Mouse (Mus musculus) stomach, embryonic 15.5 days (tissue): ENCODE measurements around the gene Rab3b. TPM values are rescaled to one million over a fixed set of nuclear protein-coding genes. Genes with fewer than 3 reads are reported as not detected.

Experiments used
- ATAC-seq: fragments of 200-750 bp; cut with Nextera tagmentation; 2 replicates; pipeline ENCODE4 v1.8.0; 2017; ENCODE audit warnings: low read depth, moderate number of reproducible peaks, moderate TSS enrichment; ENCODE audit not compliant: insufficient read depth, low FRiP score
- H3K27ac ChIP-seq: fragments of 300-500 bp; sonication (generic); 2 replicates; pipeline ENCODE4 v1.5.1; 2015; ENCODE audit warnings: mild to moderate bottlenecking, inconsistent platforms
- H3K27me3 ChIP-seq: fragments of 300-500 bp; sonication (generic); replicated peaks from 2 replicates; pipeline ENCODE4 v1.6.1; 2015; ENCODE audit warnings: inconsistent platforms
- H3K36me3 ChIP-seq: fragments of 300-500 bp; sonication (generic); 2 replicates; pipeline ENCODE4 v1.6.1; 2015; ENCODE audit warnings: inconsistent platforms
- H3K4me1 ChIP-seq: fragments of 300-500 bp; sonication (generic); 2 replicates; pipeline ENCODE4 v1.6.1; 2015; ENCODE audit warnings: inconsistent platforms
- H3K4me2 ChIP-seq: fragments of 300-500 bp; sonication (generic); 2 replicates; pipeline ENCODE4 v1.6.1; 2015; ENCODE audit warnings: mild to moderate bottlenecking, inconsistent platforms
- H3K4me3 ChIP-seq: fragments of 300-500 bp; sonication (generic); replicated peaks from 2 replicates; pipeline ENCODE4 v1.5.1; 2015; ENCODE audit warnings: inconsistent platforms
- H3K9ac ChIP-seq: fragments of 300-500 bp; sonication (generic); 2 replicates; pipeline ENCODE4 v1.6.1; 2015; ENCODE audit warnings: inconsistent platforms
- H3K9me3 ChIP-seq: fragments of 300-500 bp; sonication (generic); 2 replicates; pipeline ENCODE4 v1.6.1; 2016; ENCODE audit warnings: inconsistent platforms
- WGBS: fragments of 180-500 bp; shearing (Covaris S2); methylation state at CpG from one replicate; pipeline ENCODE4 v1.1.7; 2015; 5-methylcytosine and 5-hydroxymethylcytosine counted together
- polyA plus RNA-seq: library from polyadenylated mRNA; unstranded; fragments of >200 nt; fragmentation: Nextera tagmentation; extraction: Ambion mirVana; gene quantifications from 2 replicates; pipeline ENCODE4 v1.2.1, GENCODE M21; 2015

Rab3b gene
- polyA plus RNA-seq, 1 experiment from 2014 or later = 10.8 TPM

- ATAC-seq = no peak
- no peak overlapping the region for H3K9ac ChIP-seq
- peak overlapping the region; percentile 31; the same call in 1 of the 2 replicates for H3K27ac ChIP-seq
- 33% methylated on average over 5 of the region's 5 CpGs for WGBS
- H3K27me3 ChIP-seq = no peaks in the 10 kb centered on the region
- no peaks in the 10 kb centered on the region for H3K36me3 ChIP-seq
- H3K4me2 ChIP-seq = no peak overlapping the region
- H3K4me3 ChIP-seq = no peak overlapping the region
- peaks cover 6% of the 10 kb centered on the region; the same call in 1 of the 2 replicates for H3K4me1 ChIP-seq
- no peaks in the 10 kb centered on the region for H3K9me3 ChIP-seq
Measured at GRCm38 (mm10) chr4:108845824-108846569, 32.9 kb upstream of the Rab3b start.

- no peaks in the 10 kb centered on the region for H3K27me3 ChIP-seq
- peak within 1 kb of the TSS; percentile 58 for H3K9ac ChIP-seq
- peak within 1 kb of the TSS; percentile 81 for H3K4me3 ChIP-seq
- no peaks in the 10 kb centered on the region for H3K9me3 ChIP-seq
- peaks cover 6% of the 10 kb centered on the region; the same call in 1 of the 2 replicates for H3K4me1 ChIP-seq
- ATAC-seq = peak; percentile 87
- peak within 1 kb of the TSS; percentile 79 for H3K4me2 ChIP-seq
- H3K27ac ChIP-seq = peak within 1 kb of the TSS; percentile 88
- WGBS = under 1% methylated on average over 77 of the region's 77 CpGs
- H3K36me3 ChIP-seq = no peaks in the 10 kb centered on the region
Measured at GRCm38 (mm10) chr4:108847715-108848504, 31.0 kb upstream of the Rab3b start, which contains the start of gene Kti12. Kti12 (plus strand) TSS chr4:108847785.

- peak within 1 kb of the TSS; percentile 79 for H3K4me2 ChIP-seq
- peak within 1 kb of the TSS; percentile 58 for H3K9ac ChIP-seq
- H3K9me3 ChIP-seq = no peaks in the 10 kb centered on the region
- H3K27me3 ChIP-seq = no peaks in the 10 kb centered on the region
- WGBS = 6% methylated on average over 20 of the region's 20 CpGs
- ATAC-seq = 0 out of 2 replicates have a peak, but pooled peaks have one; percentile 27
- peaks cover 6% of the 10 kb centered on the region; the same call in 1 of the 2 replicates for H3K4me1 ChIP-seq
- H3K4me3 ChIP-seq = peak within 1 kb of the TSS; percentile 81
- H3K27ac ChIP-seq = peak within 1 kb of the TSS; percentile 88
- H3K36me3 ChIP-seq = no peaks in the 10 kb centered on the region
Measured at GRCm38 (mm10) chr4:108848505-108848848, 30.4 kb upstream of the Rab3b start, which contains the start of gene A730015C16Rik. A730015C16Rik (minus strand) TSS chr4:108848619.

DNA sequence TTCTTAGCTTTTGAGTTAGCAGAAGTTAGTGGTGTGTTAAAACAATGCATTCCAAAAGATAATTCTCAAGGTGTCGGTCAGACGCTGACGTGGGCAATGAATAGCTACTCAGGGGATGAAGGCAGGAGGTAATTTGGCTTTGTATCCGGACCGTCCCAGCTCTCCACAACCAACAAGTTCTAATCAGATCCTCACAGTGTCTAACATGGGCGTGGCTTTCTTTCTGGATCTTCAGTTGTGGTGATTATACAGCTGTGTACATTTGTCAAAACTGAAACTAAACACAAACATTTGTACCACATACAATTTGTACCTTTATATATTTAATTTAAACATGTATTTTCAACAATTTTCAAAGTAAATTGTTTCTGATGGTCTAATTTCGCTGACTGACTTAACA, 12.1 kb upstream of the Rab3b start:
- H3K4me2 ChIP-seq = no peak overlapping the region
- H3K4me3 ChIP-seq = no peak overlapping the region
- peaks cover 4% of the 10 kb centered on the region for H3K36me3 ChIP-seq
- H3K27ac ChIP-seq = no peak overlapping the region
- no peak overlapping the region for H3K9ac ChIP-seq
- H3K9me3 ChIP-seq = no peaks in the 10 kb centered on the region
- WGBS = 75% methylated on average over 7 of the region's 7 CpGs
- ATAC-seq = no peak; the same call in 1 of the 2 replicates
- no peaks in the 10 kb centered on the region for H3K4me1 ChIP-seq
- no peaks in the 10 kb centered on the region for H3K27me3 ChIP-seq

DNA sequence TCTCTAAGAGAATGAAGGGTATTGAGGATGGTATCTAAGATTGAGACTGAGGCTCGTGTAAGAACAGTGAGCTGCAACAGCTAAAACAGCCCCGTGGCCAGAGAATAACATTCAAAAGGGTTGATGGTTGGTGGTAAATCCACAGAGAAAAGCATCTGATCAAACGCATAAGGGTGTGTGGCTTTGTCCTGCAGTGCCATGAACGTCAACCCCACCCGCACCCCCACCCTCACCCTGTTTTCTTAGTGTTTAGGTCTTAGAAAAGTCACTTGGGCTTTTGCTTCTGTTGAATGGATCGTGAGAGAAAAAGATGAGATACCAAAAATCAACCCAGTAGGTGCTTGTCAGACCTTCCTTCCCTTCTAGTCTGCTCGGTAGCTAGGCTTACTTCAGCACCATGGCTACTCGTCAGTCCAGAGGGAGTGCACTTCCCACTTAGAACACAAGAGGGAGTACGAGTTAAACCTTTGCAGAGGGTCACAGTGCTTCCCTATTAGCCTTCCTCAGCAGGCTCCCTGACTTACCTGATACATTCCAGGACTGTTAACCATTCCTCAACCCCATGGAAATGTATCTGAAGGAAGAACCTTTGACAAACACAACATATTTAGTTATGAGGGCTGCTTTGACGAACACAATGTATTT, 9.0 kb upstream of the Rab3b start:
- Histone ChIP-seq H3K36me3 (no peaks in the 10 kb centered on the region), H3K27ac (no peak overlapping the region), H3K4me3 (no peak overlapping the region), H3K27me3 (no peaks in the 10 kb centered on the region), H3K9me3 (no peaks in the 10 kb centered on the region), H3K9ac (no peak overlapping the region), H3K4me1 (no peaks in the 10 kb centered on the region), H3K4me2 (no peak overlapping the region)
- 34% methylated on average over 10 of the region's 10 CpGs for WGBS
- peak; percentile 60; the same call in 1 of the 2 replicates for ATAC-seq

DNA sequence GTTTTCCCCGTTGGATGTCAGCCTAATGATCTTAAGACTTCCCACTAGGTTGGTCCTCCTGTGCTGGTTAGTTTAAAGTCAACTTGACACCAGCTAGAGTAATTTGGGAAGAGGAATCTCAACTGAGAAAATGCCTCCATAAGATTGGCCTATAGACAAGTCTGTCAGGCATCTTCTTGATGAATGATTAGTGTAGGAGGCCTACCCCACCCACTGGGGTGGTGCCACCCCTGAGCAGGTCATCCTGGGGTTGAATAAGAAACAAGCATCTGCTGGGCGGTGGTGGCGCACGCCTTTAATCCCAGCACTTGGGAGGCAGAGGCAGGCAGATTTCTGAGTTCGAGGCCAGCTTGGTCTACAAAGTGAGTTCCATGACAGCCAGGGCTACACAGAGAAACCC, 5.1 kb upstream of the Rab3b start:
- H3K4me2 ChIP-seq = no peak overlapping the region
- H3K4me1 ChIP-seq = no peaks in the 10 kb centered on the region
- WGBS = 84% methylated on average over 5 of the region's 5 CpGs
- H3K9ac ChIP-seq = no peak overlapping the region
- ATAC-seq = no peak
- 0 out of 2 replicates have a peak, but pooled peaks cover 3% of the 10 kb centered on the region for H3K27me3 ChIP-seq
- H3K36me3 ChIP-seq = no peaks in the 10 kb centered on the region
- H3K27ac ChIP-seq = no peak overlapping the region
- no peaks in the 10 kb centered on the region for H3K9me3 ChIP-seq
- H3K4me3 ChIP-seq = no peak overlapping the region

DNA sequence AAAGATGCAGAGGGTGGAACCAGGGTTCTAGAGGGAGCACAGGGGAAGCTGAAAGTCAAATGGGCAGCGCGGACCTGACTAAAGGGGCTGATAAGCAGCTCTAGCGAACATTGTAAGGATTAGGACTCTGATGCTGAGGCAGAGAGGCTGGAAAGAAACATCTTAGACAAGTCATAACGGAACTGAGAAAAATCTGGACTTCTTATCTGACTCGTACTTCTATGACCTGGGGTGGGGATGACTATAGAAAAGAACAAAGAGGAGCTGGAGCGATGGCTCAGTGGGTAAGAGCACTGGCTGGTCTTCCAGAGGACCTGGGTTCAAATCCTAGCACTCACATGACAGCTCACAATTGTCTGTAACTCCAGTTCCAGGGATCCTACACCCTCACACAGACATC, 962 bp upstream of the Rab3b start:
- Histone ChIP-seq H3K4me2 (no peak overlapping the region), H3K27ac (no peak overlapping the region), H3K4me1 (peaks cover 6% of the 10 kb centered on the region; the same call in 1 of the 2 replicates), H3K9me3 (no peaks in the 10 kb centered on the region), H3K27me3 (0 out of 2 replicates have a peak, but pooled peaks cover 3% of the 10 kb centered on the region), H3K9ac (no peak overlapping the region), H3K36me3 (no peaks in the 10 kb centered on the region), H3K4me3 (no peak overlapping the region)
- no peak for ATAC-seq
- WGBS = 80% methylated on average over 6 of the region's 6 CpGs

GRCm38 (mm10) chr4:108883815-108884214, 5.0 kb downstream of the Rab3b start:
- Histone ChIP-seq H3K27ac (no peak overlapping the region), H3K9ac (no peak overlapping the region), H3K36me3 (no peaks in the 10 kb centered on the region), H3K4me3 (no peak overlapping the region), H3K4me2 (no peak overlapping the region), H3K9me3 (no peaks in the 10 kb centered on the region), H3K27me3 (no peaks in the 10 kb centered on the region), H3K4me1 (peaks cover 6% of the 10 kb centered on the region; the same call in 1 of the 2 replicates)
- WGBS = 57% methylated on average over 13 of the region's 13 CpGs
- no peak for ATAC-seq

DNA sequence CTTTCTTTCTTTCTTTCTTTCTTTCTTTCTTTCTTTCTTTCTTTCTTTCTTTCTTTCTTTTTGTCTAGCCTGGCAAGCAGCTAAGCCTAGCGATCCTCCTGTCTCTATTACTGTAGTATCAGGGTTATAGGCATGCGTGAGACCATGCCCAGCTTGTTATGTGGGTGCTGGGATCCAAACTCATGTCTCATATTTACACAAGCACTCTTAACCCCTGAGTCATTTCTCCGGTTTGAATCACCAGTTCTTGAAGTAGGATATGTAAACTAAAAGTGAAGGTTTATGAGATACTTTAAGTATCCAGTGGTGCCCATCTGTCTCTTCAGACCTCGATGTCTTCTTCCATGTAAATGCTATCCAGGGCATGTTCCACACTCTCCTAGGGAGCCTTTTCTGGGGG, 8.6 kb downstream of the Rab3b start:
- Histone ChIP-seq H3K36me3 (no peaks in the 10 kb centered on the region), H3K4me1 (no peaks in the 10 kb centered on the region), H3K4me3 (no peak overlapping the region), H3K9ac (no peak overlapping the region), H3K27ac (no peak overlapping the region), H3K27me3 (no peaks in the 10 kb centered on the region), H3K4me2 (no peak overlapping the region), H3K9me3 (no peaks in the 10 kb centered on the region)
- 68% methylated on average over 4 of the region's 4 CpGs for WGBS
- ATAC-seq = no peak

- no peaks in the 10 kb centered on the region for H3K36me3 ChIP-seq
- WGBS = 85% methylated on average over 6 of the region's 6 CpGs
- no peak overlapping the region for H3K4me2 ChIP-seq
- H3K9ac ChIP-seq = no peak overlapping the region
- H3K27ac ChIP-seq = no peak overlapping the region
- no peak for ATAC-seq
- no peak overlapping the region for H3K4me3 ChIP-seq
- no peaks in the 10 kb centered on the region for H3K27me3 ChIP-seq
- H3K4me1 ChIP-seq = no peaks in the 10 kb centered on the region
- H3K9me3 ChIP-seq = no peaks in the 10 kb centered on the region
Measured at GRCm38 (mm10) chr4:108890876-108891275, 12.0 kb downstream of the Rab3b start.

DNA sequence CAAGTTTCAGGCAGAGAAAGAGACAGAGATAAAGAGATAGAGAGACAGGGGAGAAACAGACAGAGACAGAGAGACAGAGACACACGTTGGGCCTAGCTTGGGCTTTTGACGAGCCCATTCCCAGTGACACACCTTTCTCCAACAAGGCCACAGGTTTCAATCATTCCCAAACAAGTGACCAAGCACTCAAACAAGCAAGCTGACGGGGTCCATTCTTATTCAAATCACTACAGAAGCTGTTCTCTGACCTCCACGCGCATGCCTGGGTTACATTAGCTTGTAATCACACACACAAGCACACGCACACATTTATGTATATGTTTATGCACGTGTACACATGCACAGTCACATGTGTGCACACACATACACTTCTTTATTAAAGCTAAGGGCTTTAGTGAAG, 21.6 kb downstream of the Rab3b start:
- no peaks in the 10 kb centered on the region for H3K27me3 ChIP-seq
- no peak overlapping the region for H3K4me3 ChIP-seq
- no peaks in the 10 kb centered on the region for H3K4me1 ChIP-seq
- no peaks in the 10 kb centered on the region for H3K36me3 ChIP-seq
- H3K9ac ChIP-seq = no peak overlapping the region
- no peak overlapping the region for H3K27ac ChIP-seq
- 80% methylated on average over 7 of the region's 7 CpGs for WGBS
- no peak for ATAC-seq
- H3K9me3 ChIP-seq = no peaks in the 10 kb centered on the region
- H3K4me2 ChIP-seq = no peak overlapping the region
